Mouse (Mus musculus) thymus, adult 2 months (tissue): ENCODE data around the gene Dnase1l3.

Experiments used
- CTCF ChIP-seq: fragments of 200-500 bp; IDR thresholded peaks from 2 replicates; pipeline ENCODE4 v1.5.1; 2012; ENCODE audit warnings: mild to moderate bottlenecking, control low read depth, low read length, moderate library complexity, borderline replicate concordance; ENCODE audit not compliant: control insufficient read depth, poor library complexity, insufficient read depth; ENCODE audit errors: extremely low read depth
- POLR2A ChIP-seq: fragments of 200-500 bp; IDR thresholded peaks from 2 replicates; pipeline ENCODE4 v1.6.1; 2012; ENCODE audit warnings: mild to moderate bottlenecking, low read length, control low read depth, moderate library complexity; ENCODE audit not compliant: control insufficient read depth, poor library complexity, insufficient read depth; ENCODE audit errors: extremely low read depth

DNA sequence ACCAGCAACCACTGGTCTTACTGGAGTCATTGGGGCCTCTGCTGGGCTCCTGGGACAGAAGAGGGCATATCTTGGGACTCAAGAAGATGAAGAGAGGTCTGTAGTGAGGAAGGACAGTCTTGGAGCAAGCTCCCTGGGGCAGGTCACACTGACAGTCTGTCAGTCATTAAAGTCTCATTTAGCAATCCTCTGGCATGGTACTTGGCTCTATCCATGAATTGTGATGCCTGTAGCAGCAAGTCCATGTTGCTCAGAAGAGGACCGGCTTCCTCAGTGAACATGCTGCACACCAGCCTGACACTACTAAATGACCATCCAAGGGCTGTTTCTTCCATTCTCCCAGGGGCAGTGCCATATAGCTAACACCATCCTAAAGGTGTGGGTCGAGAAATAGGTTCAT, 31.7 kb downstream of the Dnase1l3 start:
- TF ChIP-seq CTCF: no peak
- TF ChIP-seq POLR2A: no peak
